Mouse (Mus musculus) right cerebral cortex, postnatal 25 days (tissue): ENCODE measurements around the gene Agap1.

Source experiments
- DNase-seq: peaks from one replicate; pipeline ENCODE4 v3.0.0; 2022

Agap1 gene

GRCm38 (mm10) chr1:89798724-89799123 is 344.1 kb downstream of the Agap1 start:
- DNase-seq = no peak

DNA sequence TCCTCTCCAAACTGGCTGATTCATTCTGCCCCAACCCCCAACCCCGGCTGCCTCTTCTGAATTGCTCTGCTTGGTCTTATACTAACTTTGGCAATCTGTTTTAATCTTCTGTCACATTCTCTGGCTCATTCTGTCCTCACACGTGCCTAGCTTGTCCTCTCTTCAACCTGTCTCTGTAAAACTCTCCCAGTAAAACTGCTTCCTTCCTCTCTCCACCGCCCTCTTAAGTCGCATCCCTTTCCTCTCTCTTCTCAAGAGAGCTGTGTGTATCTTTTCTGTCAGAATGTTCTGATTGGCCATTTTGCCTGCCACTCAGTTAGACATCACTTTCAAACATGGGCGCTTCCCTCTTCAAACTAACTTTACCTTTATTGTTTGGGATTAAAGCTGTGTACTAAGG is 346.9 kb downstream of the Agap1 start:
- DNase-seq = no peak

- DNase-seq = peak; percentile 42
These were observed 350.4 kb downstream of the Agap1 start for GRCm38 (mm10) chr1:89804981-89805380.

DNA sequence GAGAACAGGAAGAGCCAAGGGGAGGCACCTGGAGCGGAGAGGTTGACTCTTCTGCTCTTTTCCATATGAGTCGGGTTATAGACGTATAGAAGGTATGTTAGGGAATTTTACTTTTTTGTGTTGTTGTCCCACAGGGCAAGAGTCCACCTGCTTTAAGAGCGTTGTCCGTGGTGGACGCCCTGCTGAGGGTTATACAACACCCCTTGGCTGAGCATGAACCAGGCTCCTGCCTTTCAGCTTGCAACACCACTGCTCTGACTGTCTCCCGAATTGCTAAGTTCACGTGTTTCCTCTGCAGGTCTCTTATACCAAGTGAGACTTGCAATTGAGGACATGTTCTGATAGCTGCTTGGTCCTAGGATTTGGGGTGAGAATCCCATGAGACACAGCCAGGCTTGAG is 358.2 kb downstream of the Agap1 start:
- no peak for DNase-seq

DNA sequence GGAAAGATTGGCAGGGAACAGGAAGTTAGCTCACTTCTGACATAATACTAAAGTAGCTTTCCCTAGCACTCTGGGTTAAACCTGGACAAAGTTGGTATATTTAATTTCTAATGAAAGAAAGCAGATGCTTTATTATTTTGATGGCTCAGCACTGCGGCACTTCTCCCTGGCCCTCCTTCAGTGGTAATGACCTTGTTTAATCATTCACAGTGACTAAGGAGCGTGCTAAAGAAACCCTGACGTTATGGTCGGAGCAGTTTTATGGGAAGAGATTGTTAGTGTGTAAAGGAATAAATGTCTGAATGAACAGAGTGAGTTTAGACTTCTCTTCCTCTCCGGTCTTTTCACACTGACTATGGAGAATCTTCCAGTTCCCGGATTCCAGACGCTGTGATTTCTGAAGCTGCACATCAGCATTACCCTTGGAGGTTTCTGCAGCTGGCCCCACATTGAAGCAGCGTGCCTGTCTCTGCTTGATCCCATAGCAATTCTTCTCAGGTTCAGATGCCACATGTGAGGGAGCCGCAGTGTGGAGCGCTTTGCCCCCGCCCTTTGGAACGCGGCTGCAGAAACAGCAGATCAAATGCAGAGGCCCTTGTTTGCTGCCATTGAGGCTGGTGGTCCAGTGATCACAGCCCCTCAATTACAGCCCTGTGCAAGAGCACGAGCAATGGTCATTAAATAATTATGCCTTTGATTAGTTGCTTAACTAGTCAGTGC is 362.0 kb downstream of the Agap1 start:
- no peak for DNase-seq

DNA sequence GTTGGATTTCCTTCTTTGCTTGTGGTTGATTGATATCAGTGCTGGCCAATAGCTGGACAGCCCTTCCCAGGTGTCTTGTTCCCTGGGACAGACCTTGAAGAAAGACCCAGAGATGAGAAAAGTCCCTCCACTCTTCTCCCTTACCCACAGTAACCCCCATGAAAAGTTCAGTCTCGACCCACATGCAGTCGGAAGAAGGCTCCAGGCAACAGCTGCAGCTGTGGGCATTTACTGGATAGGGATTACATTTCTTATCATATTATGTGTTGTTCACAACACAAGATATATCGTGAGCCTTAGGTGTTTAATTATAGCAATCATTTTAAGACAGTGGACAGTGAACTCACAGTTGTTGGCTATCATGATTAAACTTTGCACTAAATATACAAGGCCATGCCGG is 367.2 kb downstream of the Agap1 start:
- DNase-seq = no peak

DNA sequence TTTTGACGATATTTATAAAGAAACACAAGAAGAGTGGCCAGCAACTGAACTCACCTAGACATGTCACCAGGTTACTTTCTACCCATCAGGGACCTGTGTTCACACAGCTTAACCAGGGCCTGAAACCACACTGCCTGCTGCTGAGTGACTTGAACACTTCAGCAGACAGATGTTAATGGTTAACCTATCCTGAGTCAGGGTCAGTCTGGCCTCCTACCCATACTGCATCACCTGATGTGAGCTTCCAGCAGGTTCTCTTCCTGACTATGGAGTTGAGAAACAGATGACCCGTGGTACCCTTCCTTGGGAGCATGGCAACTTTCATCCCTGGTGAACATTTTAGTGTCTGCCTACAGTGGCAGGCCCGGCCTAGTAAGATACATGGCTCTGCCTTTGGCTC is 367.8 kb downstream of the Agap1 start:
- DNase-seq = no peak

- no peak for DNase-seq
These were observed 368.4 kb downstream of the Agap1 start for GRCm38 (mm10) chr1:89823036-89823435.

- no peak for DNase-seq
These were observed 372.4 kb downstream of the Agap1 start for GRCm38 (mm10) chr1:89827051-89827450.

DNA sequence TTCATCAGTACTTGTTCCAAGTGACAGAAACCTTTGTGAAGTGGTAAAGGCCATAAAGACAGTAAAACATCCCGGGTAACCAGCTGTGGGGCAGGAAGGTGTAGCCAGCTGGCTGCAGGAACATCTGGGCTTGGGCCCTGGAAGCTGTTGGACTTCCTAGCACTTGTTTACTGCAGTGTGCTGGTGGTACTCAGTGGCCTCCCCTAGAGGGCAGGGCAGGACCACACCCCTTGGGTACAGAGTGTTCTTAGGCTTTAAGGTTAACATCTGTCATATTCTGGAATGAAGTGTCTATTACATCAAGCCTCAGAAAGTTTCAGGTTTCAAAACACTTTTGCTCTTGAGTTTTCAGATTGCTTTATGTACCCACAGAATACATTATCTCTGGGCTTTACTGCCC is 376.5 kb downstream of the Agap1 start:
- DNase-seq = no peak

DNA sequence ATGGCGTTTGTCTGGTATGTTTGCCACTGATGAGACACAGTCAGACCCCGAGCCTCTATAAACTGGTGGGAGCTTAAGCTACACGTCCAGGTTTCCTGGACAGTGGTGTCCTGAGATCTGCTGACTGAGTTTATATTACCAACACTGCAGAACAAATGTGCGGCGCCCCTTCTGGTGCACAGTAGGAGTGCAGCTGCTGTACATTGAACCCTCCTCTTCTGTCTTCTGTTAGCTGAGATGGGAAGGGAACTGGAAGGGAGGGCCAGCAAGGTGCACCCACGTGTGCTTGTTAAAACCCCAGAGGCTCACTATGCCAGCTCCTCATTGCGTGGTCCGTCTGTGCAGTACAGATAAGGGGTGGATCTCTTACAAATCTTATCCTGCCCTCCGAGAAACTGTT is 389.5 kb downstream of the Agap1 start:
- no peak for DNase-seq

GRCm38 (mm10) chr1:89845487-89845886 is 390.9 kb downstream of the Agap1 start:
- DNase-seq = peak; percentile 19

- DNase-seq = no peak
These were observed 391.5 kb downstream of the Agap1 start for GRCm38 (mm10) chr1:89846148-89846547.

- DNase-seq = no peak
These were observed 393.9 kb downstream of the Agap1 start for GRCm38 (mm10) chr1:89848356-89849039.

DNA sequence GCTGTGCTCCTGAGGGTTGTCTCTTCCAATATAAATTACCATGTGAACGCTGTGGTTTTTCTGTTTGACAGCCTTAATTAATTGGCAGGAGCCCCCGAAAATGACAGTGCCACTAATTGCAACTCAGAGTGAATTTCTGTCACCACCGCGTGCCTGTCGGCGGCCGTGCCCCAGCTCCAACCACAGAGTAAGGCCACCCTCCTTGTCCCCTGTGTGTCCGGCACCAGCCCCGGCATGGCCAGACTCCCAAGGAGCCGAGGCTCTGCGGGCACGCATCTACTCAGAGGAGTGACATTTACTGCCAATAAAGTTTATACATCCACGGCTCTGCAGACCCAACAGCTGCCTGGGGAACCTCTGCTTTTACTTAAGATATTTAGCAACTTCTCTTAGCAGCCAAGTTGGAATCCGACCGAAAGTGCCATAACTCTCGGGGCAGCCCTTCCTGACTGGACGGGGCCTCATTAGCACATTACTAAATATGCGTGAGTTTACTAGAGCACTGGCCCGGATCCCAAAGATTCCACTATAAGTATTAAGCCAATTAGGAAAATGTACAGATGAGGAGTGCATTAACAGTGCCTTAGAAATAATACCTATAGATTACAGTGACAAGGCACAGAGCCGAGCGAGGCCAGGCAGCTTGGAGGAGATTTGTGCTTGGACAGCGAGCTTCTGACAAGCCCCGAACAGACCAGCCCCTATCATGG is 394.7 kb downstream of the Agap1 start:
- DNase-seq = peak; percentile 10

DNA sequence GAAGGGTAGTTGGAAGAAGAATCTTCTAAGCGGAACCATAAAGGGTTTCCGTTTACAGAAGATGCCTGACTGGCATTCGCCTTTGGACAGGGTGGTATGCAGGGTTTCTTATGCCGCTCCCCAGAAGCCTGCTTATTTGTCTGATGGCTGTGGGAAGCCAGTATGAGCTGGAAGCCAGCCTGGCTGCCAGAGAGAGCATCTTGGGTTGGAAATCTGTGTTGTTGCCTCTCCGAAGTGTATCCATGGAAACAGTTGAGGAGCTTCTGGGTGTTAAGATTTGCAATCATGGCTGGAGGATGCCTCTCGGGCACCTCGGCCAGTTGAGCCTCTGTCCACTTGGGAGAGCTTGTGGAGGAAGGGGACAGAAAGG is 395.2 kb downstream of the Agap1 start:
- DNase-seq = peak; percentile 43

GRCm38 (mm10) chr1:89850681-89851414 is 396.2 kb downstream of the Agap1 start:
- DNase-seq = no peak

DNA sequence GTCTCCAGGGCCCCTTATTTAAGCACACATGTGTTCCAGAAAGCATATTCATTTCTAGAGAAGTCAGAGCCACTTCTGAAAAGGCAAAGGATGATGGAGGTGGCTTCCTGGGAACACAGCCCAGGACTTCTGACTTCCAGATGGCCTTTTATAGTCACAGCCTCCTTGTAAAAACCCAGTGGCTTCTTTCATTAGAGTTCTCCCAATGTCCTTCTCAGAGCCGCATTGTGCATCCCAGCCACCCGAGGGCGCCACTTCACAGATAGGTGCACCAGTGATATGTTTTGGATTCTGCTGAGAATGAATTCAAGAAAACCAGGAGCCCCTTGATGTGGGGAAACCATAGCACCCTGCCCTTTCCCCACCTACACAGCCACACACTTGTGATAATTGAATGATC is 404.6 kb downstream of the Agap1 start:
- no peak for DNase-seq

DNA sequence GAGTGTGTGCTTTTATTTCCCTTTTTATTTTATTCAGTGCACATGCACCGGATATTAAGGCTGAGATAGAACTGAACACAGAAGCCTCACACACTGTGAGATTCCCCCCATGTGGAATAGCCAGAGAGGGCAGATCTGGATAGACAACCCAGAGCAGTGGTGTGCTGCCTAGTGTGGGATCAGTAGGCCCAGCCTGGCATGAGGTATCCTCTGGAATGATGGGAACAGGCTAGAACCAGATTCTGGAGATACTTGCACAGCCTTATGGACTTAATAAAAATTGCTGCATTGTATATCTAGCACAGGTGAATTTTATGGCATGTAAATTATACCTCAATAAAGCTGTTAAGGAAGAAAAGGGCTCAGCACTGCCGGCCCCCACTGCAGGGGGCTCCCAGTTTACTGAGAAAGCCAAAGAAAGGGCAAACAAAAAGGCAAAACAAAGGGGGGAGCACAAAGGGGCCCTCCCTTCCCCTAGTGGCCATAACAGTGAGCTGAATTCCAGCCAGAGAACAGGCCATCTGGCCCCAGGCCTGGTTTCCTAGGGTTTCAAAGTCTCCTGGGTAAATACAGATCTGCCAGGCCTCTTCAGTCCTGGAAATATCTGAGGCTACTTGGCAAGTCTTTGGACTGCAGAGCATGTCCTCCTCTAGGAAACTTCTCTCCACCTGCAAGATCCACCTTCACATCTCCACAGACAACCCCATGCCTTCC is 405.6 kb downstream of the Agap1 start:
- DNase-seq = no peak

GRCm38 (mm10) chr1:89865787-89866186 is 411.2 kb downstream of the Agap1 start:
- DNase-seq = no peak

DNA sequence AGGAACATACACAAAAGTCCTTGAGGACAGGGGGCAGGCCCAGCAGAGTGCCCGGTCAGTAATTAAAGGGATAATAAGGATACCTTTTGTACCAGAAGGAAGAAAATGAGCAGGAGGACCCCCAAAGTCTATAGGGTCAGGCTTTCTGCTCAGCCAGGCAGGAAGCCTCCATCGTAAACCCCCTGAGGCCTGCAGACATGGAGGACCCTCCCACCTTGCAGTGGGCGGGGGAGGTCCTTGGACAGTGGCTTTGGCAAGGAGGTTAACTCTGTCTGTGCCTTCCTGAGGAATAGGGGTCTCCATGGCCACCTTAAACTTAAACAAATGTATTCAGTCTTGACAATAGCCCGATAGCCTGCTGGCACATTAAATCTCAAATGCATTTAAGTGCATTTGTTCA is 413.2 kb downstream of the Agap1 start:
- DNase-seq = no peak

DNA sequence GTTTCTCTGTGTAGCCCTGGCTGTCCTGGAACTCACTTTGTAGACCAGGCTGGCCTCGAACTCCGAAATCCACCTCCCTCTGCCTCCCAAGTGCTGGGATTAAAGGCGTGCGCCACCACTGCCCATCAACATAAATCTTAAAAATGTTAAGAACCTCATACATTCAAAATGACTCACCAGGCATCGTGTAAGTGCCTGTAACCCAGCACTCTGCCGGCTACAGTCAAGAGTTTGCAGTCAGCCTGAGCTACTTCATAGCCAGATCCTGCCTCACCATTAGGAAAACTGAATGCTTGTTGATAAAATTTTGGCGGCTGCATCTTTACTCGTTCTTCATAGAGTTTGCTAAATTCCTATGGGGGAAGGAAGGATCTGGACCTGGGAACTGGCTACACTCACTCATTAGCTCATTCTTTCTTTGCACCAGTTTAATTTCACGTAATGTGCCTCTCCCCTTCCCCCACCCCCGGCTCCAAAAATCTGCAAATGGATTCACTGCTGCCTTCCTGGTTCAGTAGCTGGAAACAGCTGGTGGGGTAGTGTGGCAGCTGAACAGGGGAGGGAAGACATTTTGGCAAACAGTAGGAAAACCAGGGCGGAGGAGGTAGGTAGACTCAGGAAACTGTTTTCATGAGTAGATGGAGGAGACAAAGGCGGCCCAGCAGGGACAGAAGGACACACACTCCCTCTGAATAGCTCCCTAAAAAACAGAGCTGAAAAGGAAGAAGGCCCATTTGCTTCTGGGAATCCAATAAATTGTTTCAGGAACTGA is 415.7 kb downstream of the Agap1 start:
- no peak for DNase-seq
